Mouse (Mus musculus): Measurements from ENCODE around the gene Palld.

DNA sequence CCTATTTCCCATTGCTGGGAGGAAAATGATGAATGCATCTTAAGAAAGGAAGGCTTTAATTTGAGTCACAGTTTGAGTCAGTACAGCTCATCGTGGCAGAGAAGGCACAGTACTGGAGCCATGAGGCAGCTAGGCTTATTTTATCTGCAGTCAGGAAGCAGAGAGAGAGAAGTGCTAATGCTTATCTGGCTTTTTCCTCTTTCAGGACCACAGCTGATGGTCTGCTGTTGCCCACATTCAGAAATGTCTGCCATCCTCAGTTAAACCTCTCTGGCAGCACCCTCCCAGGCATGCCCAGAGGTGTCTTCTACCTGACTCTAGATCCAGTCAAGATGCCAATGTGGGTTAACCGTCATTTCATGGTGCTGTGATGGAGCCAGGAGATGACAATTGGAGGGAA lies 438.1 kb downstream of the Palld start:
- TF ChIP-seq GATA1 (IDR thresholded peaks at IDR 0.05; ENCODE audit: low read length) = no peak
- no peak for TF ChIP-seq TAL1 (IDR thresholded peaks at IDR 0.05; ENCODE audit: low read length)
